Mouse (Mus musculus) MEL-GATA-1-ER (cell line): ENCODE measurements around the gene Frmd5.

Source experiments
- DNase-seq: peaks from one replicate; pipeline ENCODE4 v3.0.0-alpha.2; 2012; ENCODE audit warnings: low read depth; ENCODE audit errors: extremely low read depth

Frmd5 gene

GRCm38 (mm10) chr2:121688107-121688506 lies 118.8 kb downstream of the Frmd5 start:
- DNase-seq, result no peak

GRCm38 (mm10) chr2:121683606-121684005 lies 123.3 kb downstream of the Frmd5 start:
- no peak for DNase-seq

- DNase-seq, result no peak
These were observed 124.5 kb downstream of the Frmd5 start for GRCm38 (mm10) chr2:121682361-121682760.

GRCm38 (mm10) chr2:121679711-121680110 lies 127.2 kb downstream of the Frmd5 start:
- no peak for DNase-seq

- no peak for DNase-seq
These were observed 129.3 kb downstream of the Frmd5 start for GRCm38 (mm10) chr2:121677649-121677986.

- DNase-seq, result no peak
These were observed 129.8 kb downstream of the Frmd5 start for GRCm38 (mm10) chr2:121676951-121677648.

- DNase-seq, result no peak
These were observed 131.0 kb downstream of the Frmd5 start for GRCm38 (mm10) chr2:121675895-121676294.

- no peak for DNase-seq
These were observed 131.8 kb downstream of the Frmd5 start for GRCm38 (mm10) chr2:121675136-121675535.

GRCm38 (mm10) chr2:121674211-121674610 lies 132.7 kb downstream of the Frmd5 start:
- no peak for DNase-seq

GRCm38 (mm10) chr2:121669846-121670245 lies 137.0 kb downstream of the Frmd5 start:
- DNase-seq, result no peak

- DNase-seq, result no peak
These were observed 138.6 kb downstream of the Frmd5 start for GRCm38 (mm10) chr2:121668256-121668655.

- DNase-seq, result no peak
These were observed 145.8 kb downstream of the Frmd5 start for GRCm38 (mm10) chr2:121661160-121661502.

- DNase-seq, result no peak
These were observed 146.3 kb downstream of the Frmd5 start for GRCm38 (mm10) chr2:121660461-121661159.

- DNase-seq, result no peak
These were observed 147.5 kb downstream of the Frmd5 start for GRCm38 (mm10) chr2:121659350-121659749.

GRCm38 (mm10) chr2:121658123-121658767 lies 148.6 kb downstream of the Frmd5 start:
- DNase-seq, result peak; percentile 19

GRCm38 (mm10) chr2:121655966-121656365 lies 150.9 kb downstream of the Frmd5 start:
- DNase-seq, result no peak

GRCm38 (mm10) chr2:121655106-121655505 lies 151.8 kb downstream of the Frmd5 start:
- DNase-seq, result no peak

- DNase-seq, result no peak
These were observed 160.4 kb downstream of the Frmd5 start for GRCm38 (mm10) chr2:121646528-121646927.

- DNase-seq, result no peak
These were observed 164.0 kb downstream of the Frmd5 start for GRCm38 (mm10) chr2:121642934-121643333.

- DNase-seq, result no peak
These were observed 174.8 kb downstream of the Frmd5 start for GRCm38 (mm10) chr2:121632091-121632490.

- no peak for DNase-seq
These were observed 176.6 kb downstream of the Frmd5 start for GRCm38 (mm10) chr2:121630286-121630685.

GRCm38 (mm10) chr2:121628290-121628689 lies 178.6 kb downstream of the Frmd5 start:
- no peak for DNase-seq

GRCm38 (mm10) chr2:121625901-121626300 lies 181.0 kb downstream of the Frmd5 start:
- DNase-seq, result no peak
